Mouse (Mus musculus): ENCODE measurements around the gene Rims1.

GRCm38 (mm10) chr1:22629011-22629410, 176.8 kb downstream of the Rims1 start:
- no peak for TF ChIP-seq POLR2A (IDR thresholded peaks at IDR 0.05; ENCODE audit: insufficient read depth, low read length)
- TF ChIP-seq CTCF (IDR thresholded peaks at IDR 0.05; ENCODE audit: low read depth, low read length) = no peak
